Mouse (Mus musculus): ENCODE results near the gene Atp8a2.
"Not testable (repeated sequence)": the region's sequence is repeated elsewhere in the genome, so short reads cannot be mapped to it uniquely, and the experiment has no call there.

The Atp8a2 gene

DNA sequence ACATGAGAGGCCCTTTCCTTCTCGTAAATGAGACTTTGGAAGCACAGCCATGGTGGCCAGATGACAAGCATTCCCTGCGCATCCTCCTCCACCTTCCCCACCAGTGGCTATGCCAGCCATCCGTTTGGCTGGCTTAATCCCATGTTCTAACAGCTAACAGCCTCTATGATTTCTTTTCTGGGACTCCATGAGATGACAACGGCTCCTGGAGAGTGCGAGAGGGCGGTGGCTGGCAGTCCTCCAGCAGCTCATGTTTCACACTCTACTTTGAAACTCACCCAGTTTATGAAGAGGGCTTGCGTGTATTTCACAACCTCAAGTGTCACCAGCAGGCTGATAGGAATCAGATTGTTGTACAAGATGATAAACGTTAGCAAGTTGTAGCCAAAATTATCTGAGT lies 170.3 kb downstream of the Atp8a2 start:
- no peak for DNase-seq (ENCODE audit: low spot score)

DNA sequence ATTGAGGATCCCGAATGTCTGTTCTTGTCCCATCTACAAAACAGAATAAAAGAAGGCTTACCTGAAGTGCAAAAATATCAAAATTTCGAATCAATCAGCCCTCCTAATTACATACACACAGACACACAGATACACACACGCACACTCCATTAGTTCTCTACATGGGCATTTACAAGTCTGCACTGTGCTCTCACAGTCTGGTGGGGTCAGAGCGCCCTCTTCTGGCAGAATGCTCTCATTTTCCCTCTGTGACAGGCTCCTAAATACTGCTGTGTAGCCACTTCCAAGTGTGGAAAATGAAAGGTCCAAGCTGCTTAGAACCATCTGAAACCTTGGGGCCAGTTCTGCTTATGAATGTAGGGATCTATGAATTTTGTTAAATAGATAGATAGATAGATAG lies 181.1 kb downstream of the Atp8a2 start:
- peak; percentile 93 for DNase-seq (ENCODE audit: low spot score)

DNA sequence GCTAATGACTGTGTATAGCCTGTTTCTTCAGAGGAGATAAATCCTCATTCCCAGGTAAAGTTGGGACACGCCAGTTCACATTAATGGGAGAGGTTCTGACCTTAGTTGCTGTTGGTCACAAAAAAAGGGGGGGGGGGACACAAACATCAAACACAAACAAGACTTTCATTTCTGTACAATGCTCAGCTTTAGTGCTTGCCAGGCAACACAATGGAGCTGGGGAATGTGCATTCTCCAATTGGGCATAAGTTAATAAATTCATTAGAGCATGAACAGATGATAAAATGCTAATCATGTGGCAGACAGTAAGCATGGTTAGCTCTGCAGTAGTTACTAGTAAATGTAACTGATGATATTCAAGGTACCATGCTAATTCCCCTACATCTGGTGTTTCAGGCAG lies 195.2 kb downstream of the Atp8a2 start:
- no peak for DNase-seq (ENCODE audit: low spot score)

DNA sequence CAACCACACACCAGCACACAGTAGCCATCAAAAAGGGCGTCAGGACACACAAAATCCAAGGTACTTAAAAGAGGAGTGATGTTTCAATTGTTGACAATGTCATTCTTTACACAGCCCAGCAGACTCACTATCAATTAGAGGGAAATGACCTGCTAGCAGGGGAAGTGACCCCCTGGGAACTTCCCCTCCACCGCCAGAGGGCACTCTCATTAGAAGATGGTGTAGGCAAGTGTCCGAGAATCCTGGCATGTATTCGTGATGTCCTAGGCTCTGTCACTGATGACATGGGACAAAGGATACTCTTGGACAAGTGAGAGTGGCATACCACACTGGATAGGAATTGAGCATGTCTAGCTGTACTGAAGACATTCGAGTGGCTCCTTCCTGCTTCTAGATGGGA lies 208.1 kb downstream of the Atp8a2 start:
- DNase-seq (ENCODE audit: low spot score) = peak; percentile 29

DNA sequence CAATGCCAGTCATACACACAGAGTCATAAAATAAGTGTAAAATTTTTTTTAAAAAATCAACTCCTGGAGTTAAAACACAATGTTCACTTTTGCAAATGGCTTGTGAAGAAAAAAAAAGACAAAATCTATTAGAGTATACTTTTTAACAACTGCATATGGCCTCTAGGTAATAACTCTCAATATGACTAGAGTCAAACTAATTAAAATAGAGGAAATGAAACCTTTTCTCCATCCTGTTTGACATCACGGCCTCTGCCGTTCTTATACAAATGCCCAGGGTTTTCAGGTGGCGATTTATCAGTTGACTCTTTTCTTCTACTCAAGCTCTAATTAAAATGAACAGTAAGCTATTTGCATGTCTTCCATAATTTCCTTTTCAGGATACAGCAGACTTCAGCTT lies 209.0 kb downstream of the Atp8a2 start:
- DNase-seq (ENCODE audit: low spot score) = no peak

DNA sequence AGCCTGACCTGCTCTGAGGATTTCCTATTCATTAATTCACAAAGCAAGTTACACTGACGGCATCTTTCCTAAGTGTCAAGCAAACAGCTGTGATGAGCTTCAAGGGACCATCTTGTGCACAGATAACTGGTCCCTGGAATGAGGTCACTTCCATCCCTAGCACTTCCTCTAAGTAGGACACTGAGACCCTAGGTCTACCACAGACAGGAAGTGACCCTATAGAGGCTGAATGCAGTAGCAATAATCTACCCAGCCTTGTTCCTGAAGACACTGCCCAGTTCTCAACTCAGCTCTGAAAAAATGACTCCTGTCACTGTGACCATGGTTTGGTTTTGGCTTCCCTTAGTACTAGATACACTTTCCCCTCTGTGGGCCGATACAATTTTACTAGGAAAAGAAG lies 219.0 kb downstream of the Atp8a2 start:
- no peak for DNase-seq (ENCODE audit: low spot score)

DNA sequence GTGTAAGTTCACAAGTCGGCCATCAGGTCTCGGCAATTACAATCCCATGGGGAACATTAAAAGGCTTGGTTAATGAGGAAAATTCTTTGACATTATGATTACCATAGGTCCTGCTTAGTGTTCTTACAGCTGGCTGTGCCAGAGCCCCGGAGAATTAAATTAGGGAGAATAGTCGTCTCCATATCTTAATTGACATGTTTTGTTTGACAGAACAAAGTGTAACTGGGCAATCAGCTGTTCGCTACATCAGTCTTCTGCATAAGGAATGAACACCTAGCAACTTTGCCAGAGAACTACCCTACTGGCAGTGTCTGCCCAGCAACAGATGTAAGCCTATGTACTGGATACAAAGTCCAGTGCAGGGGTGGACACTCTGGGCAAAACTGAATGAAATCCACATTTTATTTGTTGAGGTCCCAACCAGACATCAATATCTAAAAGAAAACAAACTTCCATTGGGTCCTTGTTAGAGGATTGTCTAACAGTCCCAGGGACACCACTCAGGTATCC lies 225.7 kb downstream of the Atp8a2 start:
- DNase-seq (ENCODE audit: low spot score) = no peak

DNA sequence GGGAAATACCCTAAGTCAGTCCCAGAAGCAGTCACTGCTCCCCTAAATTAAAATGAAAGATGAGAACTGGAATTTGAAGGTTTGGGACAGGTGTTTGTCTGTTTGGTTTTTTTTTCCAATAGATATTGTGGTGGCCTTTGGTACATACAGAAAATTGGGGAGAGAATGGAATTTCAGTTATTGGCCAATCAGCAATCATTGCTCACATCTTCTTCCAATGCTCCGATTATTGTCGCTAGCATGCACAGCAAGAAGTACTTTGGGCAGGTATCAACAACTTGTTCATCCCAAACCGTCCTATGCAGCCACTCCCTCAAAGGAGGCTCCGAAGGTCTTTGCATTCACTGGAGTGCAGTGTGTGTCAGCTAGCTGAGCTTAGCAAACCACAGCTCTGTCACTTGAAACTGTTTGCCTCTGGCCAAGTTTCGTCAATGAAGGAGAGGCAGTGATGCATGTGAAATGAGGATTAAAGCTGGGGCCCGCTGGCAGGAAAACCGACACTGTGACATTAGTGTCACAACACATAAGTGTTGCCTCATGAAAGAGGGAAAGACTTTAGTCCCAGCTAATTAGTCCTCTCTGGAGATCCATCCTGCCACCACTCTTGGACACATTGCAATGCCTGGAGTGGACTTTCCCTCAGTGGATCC lies 227.4 kb downstream of the Atp8a2 start:
- DNase-seq (ENCODE audit: low spot score) = peak; percentile 71

DNA sequence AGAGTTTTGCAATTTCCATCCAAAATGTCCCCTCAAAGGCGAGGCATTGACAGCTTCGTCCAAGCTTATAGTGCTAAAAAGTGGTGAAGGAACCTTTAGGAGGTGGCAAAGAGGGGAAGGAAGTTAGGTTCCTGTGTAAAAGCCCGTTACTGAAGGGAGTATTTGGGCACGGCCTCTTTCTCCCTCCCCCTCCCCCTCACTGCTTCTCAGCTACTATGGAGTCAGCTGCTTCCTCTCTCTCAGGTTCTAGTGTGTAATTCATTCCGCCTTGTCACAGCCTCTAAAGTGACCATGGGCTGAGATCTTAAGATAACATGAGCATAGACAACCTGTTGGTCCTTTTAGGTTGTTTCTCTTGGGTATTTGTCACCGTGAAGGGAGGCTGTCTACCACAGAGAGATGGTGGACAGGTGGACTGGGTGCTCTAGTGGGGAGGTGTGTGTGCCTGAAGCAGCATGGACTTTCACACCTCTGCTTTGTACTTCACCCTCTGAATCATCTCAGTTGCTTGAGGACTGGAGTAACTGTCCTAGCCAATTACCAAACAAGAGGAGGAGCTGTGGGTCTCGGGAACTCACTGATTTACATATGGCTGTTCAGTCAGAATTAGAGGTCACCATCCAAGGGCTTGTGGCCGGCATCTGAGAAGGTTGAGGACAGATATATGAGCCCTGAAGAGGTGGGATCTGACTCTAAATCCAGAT lies 229.0 kb downstream of the Atp8a2 start:
- DNase-seq (ENCODE audit: low spot score) = no peak

DNA sequence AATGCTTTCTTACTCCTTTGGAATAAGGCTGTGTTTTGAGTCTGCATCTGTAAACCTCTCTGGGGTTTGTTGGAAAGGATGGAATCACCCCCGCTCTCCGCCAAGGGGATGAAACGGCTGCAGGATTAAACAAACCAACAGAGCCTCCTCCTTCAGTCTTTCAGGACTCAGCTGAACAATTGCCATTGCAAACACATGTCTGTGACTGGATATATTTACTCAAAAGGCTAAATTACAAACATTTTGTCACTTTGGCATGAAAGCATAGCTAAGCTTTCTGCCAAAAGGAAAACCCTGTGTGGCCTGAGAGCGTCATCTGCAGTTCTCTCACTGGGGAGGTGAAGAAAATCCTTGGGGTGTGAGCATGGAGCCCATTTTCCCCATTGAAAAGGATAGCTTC lies 230.0 kb downstream of the Atp8a2 start:
- no peak for DNase-seq (ENCODE audit: low spot score)

DNA sequence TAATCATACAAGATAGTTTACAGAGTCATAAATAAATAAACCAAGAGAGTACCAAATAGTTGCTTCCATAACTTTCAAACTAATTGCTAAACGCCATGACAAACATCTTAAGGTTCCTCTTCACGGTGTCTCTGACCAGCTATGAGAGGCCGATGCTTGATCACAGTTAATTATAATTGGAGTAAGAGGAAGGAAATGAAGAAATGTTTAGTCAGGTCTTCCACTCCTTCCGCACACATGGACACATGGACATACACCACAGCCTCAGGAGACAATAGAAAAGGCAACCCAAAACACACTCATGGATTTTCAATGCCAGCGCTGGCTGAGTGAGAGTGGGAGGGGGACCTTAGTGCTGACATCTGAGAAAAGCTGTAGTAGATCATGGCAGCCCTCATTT lies 232.4 kb downstream of the Atp8a2 start:
- DNase-seq (ENCODE audit: low spot score) = no peak

DNA sequence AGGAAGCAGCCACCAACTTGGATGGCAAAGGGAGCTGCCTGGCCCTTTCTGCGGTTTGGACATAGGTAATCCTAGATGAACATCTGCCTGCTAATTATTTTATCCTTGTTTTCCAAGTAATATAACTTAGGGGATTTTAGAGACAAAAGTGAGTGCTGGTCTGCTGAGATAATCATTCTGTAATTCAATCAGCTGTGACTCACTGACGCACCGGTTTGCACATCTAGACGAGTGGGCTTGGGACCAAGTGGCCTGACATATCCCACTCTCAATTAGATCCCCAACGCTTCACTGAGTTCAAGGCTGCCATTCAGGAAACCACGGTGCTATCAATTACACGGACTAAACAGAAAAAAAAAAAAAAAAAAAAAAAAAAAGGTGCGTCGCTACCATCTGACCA lies 236.0 kb downstream of the Atp8a2 start:
- no peak for DNase-seq (ENCODE audit: low spot score)

DNA sequence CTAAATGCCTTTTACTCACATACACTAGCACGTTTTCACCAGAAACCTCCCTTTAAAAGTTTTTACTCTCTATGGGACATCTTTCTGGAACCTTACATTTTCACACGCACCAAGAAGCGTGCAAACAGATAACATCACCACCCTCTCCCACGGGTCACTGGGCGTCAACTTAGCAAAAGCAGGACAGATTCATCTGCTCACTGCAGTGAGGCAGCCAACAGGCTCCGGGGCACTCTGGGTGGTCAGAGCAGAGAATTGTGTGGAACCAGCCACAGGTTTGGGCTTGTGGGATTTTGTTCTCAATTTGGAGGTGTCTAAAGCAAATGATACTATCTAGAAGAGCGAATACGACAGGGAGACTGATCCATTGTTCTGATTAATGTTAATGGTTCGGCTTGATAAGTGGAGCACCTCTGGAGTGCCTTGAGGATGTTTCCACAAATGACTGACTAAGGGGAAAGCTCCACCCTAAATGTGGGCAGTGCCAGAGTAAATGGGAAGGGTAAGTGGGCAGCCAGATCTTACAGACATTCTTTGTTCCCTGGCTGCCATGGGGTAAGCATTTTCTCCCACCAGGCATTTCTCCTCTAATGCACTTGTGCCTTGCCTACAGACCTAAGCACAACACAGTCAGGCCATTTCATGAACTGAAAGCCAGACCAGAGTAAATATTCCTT lies 236.6 kb downstream of the Atp8a2 start:
- no peak for DNase-seq (ENCODE audit: low spot score)

DNA sequence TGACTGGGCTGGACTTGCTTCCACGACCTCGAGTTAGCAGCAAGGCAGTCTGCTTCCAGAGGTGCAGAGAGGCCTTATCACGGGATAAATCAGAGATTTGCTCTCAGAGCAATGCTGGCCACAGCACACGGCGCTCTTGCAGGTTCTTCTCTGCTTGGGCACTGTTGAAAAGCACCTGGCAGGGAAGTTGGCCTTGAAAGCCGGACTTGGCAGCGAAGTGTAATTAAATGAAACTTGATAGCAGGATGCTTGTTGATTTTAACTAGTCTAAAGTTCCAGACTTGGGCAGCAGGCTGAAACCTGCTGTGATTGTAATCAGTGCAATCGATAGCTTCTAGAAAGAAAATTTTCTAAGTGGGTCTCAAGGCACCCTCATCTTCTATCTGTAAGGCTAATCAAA lies 237.3 kb downstream of the Atp8a2 start:
- no peak for DNase-seq (ENCODE audit: low spot score)

DNA sequence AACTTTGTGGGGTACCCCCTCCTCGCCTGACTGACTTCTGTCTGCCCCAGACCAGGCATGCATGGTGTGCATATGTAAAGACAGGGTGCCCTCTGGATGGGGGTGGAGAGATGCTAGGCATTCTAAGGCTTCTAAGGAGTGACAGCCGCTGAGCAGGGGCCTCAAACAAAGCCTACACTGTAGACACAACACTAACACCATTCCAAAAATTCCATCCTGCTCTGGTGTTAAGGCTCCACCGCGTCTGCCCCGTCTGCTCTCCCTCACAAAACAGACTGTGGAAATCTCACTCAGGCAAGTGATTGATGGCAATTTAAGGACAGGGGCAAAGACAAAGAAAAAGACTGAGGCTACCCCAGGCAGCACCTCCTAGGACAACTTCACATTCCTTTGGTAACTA lies 247.0 kb downstream of the Atp8a2 start:
- DNase-seq (ENCODE audit: low spot score) = no peak

DNA sequence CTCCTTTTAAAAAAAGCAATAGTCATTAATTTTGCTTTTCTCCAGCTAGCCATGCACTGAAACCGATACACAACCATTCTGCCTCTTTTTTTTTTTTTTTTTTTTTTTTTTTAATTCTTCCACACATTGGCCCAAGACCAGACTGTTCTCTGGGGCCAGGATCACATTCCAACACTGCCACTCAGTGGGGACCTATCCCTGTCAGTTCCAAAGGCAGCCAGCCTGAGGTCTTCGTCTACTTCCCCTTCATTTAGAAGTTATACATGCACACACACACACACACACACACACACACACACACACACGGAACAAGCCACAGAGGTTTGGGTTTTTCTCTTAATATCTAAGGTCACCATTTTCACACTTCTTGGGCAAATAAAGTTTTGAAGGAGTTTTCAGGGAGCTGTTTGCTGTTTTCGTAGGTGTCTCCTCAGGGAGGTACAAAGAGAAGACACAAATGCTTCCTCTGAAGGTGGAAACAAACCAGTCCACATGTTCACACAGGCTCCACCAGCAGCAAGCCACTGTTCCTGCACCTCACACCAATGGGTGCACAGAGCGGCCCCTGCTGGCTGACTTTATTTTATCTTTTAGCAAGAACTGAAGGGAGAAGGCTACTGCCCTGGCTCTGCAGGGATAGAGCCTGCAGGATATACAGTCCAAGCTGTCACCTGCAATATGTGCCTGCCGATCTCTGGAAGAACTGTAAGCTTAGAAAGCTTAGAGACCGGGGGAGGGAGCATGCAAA lies 253.9 kb downstream of the Atp8a2 start:
- DNase-seq (ENCODE audit: low spot score) = peak; percentile 93

DNA sequence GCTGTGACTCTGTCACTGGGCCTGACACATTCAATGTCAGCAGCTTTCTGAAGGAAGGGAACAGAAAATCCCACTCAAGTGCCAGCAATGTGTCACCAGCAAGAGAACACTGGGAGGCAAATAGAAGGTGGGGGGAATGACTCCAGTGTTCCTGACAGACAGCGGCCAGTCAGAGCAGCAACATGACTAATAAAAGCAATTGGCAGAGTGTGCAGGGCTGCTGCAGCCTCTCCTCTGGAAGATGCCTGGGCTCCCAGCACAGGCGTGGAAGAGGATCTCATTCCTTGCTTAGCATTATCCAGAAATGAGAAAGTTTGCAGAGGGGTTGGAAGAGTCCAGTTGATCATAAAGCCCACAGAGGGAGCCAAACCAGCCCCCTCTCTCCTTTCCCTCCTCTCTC lies 254.8 kb downstream of the Atp8a2 start:
- DNase-seq (ENCODE audit: low spot score) = no peak

DNA sequence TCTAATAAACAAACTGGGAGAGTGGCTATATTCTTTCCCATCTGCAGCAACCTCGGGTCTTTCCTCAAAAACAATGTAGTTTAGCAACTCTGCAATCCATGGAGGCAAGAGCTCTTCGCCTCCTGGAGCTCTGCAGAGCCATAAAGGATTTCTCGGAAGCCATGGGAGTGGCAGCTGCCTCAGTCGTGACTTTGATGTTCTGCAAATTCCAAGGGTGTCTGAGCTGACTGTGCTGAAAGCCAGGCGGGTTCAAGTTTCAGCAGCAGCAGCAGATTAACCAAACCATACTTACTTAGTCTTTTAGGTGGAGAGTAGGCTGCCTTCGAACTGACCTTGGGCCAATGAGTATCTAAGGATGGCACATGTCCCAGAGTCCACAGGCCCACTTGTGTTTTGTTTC lies 264.6 kb downstream of the Atp8a2 start:
- DNase-seq (ENCODE audit: low spot score) = peak; percentile 44

DNA sequence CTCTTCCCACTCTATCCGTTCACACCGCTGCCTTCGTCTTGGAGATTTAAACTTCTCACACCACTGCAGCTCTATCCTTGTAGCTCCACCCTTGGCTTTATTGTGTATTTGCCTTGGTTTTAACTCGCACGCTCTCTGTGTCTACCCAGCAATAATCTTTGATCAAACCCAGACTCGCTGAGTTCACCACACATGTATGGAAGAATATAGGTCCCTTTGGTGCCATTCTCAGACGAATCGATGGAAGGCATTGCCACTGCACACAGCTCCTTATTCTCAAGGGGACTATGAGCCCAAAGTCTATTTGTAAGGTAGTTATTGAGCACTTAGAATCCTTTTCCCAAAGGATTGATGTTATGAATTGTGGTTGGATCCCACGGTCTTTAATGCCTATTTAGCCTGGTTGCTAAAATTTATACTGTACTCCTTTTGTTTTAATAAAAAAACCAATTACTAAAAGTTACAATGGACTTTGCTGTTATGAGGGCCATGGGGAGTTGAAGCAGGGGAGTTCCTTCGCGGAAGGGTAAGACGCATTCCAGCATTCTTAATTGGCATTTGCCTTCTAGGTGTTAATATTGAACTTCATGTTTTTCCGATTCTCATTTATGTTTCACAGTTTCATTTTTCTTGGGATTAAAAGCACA lies 265.4 kb downstream of the Atp8a2 start:
- DNase-seq (ENCODE audit: low spot score) = no peak

DNA sequence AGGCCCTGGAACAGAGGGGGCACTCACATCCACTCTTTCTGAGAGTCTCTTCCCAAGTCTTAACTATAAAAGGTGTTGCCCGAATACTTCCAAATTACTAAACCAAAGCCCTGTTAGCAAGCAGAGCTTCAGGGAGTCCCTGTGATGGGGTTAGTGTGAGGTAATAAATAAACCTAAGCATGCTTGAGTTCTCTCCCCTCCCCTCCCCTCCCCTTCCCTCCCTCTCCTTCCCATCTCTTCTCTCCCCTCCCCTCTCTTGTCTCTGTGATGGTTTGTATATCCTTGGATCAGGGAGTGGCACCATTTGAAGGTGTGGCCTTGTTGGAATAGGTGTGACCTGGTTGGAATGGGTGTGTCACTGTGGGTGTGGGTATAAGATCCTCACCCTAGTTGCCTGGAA lies 267.8 kb downstream of the Atp8a2 start:
- not testable (repeated sequence) for DNase-seq (ENCODE audit: low spot score)

DNA sequence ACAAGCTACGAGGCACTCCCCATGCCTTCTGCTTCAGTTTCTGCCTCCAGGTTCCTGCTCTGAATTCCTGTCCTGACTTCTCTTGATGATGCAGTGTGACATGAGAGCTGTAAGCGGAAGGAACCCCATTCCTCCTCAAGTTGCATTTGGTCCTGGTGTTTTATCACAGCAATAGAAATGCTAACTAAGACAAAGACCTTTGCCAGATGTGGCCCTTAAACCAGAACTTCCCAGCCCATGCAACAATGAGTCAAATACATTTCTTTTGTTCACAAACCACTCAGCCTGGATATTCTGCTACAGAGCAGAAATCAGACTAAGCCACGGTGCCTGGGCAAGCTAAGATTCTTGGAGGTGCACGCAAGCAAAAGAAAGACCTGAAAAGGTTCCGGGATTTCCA lies 268.2 kb downstream of the Atp8a2 start:
- no peak for DNase-seq (ENCODE audit: low spot score)

DNA sequence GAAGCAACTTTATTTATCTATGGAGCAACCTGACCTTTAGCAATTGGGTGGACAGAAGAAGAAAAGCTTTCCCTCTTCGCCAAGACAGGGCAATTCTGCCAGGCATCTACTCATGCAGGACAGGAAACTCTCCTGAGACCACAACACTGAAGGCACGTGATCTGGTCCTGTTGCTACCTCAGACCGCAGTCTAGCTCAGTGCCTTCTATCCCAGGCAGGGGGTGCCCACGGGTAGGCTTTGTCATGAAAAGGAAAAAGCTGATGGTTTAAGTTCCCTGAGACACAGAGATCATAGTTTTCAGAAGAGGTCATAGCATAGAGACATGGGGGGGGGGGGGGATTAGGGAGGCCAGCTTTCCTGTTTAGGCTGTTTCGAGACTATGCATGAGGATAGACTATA lies 269.2 kb downstream of the Atp8a2 start:
- no peak for DNase-seq (ENCODE audit: low spot score)

All from embryo, embryonic 10.5 days (tissue).